Mouse (Mus musculus): Measurements from ENCODE around the gene Emc6.

Emc6 gene
- long read RNA-seq, experiment 1, transcript Emc6-201 (2 exons, 1,332 nt), result major isoform, 64 of 71 reads
- long read RNA-seq, experiment 1, partial matches to known transcripts, result 0 of 71 reads
- long read RNA-seq, experiment 1, other reads (novel, unspliced or antisense), result 5 of 71 reads
- long read RNA-seq, experiment 2, transcript Emc6-201 (2 exons, 1,332 nt), result major isoform, 62 of 71 reads
- long read RNA-seq, experiment 2, partial matches to known transcripts, result 0 of 71 reads
- long read RNA-seq, experiment 2, other reads (novel, unspliced or antisense), result 9 of 71 reads

GRCm38 (mm10) chr11:73176608-73177508 lies at the start of gene Emc6, which contains the start of gene Tax1bp3:
Gene Emc6, minus strand, starts transcription at chr11:73177037.
Gene Tax1bp3, plus strand, starts transcription at chr11:73177083.
- intact Hi-C loops (cut with DNase I), result loop anchor here (5.0 kb wide), 1 partner anchor 40 kb away; the partner anchor contains the start of gene Haspin

GRCm38 (mm10) chr11:73225856-73226255 lies 49.0 kb upstream of the Emc6 start:
- intact Hi-C loops (cut with DNase I), result loop anchor here (10.0 kb wide), 1 partner anchor 1149 kb away; no protein-coding TSS in a partner anchor

GRCm38 (mm10) chr11:73223966-73224365 lies 47.1 kb upstream of the Emc6 start:
- intact Hi-C loops (cut with DNase I), result loop anchor here (10.0 kb wide), 1 partner anchor 1151 kb away; no protein-coding TSS in a partner anchor

- intact Hi-C loops (cut with DNase I), result loop anchor here (10.0 kb wide), 1 partner anchor 1152 kb away; no protein-coding TSS in a partner anchor
Observed at GRCm38 (mm10) chr11:73222846-73223245, 46.0 kb upstream of the Emc6 start.

GRCm38 (mm10) chr11:73220651-73221050 lies 43.8 kb upstream of the Emc6 start:
- intact Hi-C loops (cut with DNase I), result loop anchor here (10.0 kb wide), 1 partner anchor 1154 kb away; no protein-coding TSS in a partner anchor

- intact Hi-C loops (cut with DNase I), result loop anchor here (10.0 kb wide), 1 partner anchor 1155 kb away; no protein-coding TSS in a partner anchor
Observed at GRCm38 (mm10) chr11:73219671-73220070, 42.8 kb upstream of the Emc6 start.

- intact Hi-C loops (cut with DNase I), result no loop called here
Observed at GRCm38 (mm10) chr11:73213956-73214355, 37.1 kb upstream of the Emc6 start.

- intact Hi-C loops (cut with DNase I), result no loop called here
Observed at GRCm38 (mm10) chr11:73207621-73208020, 30.8 kb upstream of the Emc6 start.

GRCm38 (mm10) chr11:73205194-73205593 lies 28.4 kb upstream of the Emc6 start:
- intact Hi-C loops (cut with DNase I), result no loop called here

- intact Hi-C loops (cut with DNase I), result no loop called here
Observed at GRCm38 (mm10) chr11:73203895-73204294, 27.1 kb upstream of the Emc6 start.

- intact Hi-C loops (cut with DNase I), result no loop called here
Observed at GRCm38 (mm10) chr11:73201597-73201996, 24.8 kb upstream of the Emc6 start.

GRCm38 (mm10) chr11:73201021-73201420 lies 24.2 kb upstream of the Emc6 start:
- intact Hi-C loops (cut with DNase I), result no loop called here

GRCm38 (mm10) chr11:73199879-73200278 lies 23.0 kb upstream of the Emc6 start:
- intact Hi-C loops (cut with DNase I), result no loop called here

GRCm38 (mm10) chr11:73199230-73199712 lies 22.4 kb upstream of the Emc6 start, which contains the start of gene Shpk:
Gene Shpk, plus strand, starts transcription at chr11:73199460.
- intact Hi-C loops (cut with DNase I), result no loop called here

GRCm38 (mm10) chr11:73198603-73199229 lies 21.9 kb upstream of the Emc6 start, which contains the start of gene Ctns:
Gene Ctns, minus strand, starts transcription at chr11:73199042.
- intact Hi-C loops (cut with DNase I), result no loop called here

- intact Hi-C loops (cut with DNase I), result no loop called here
Observed at GRCm38 (mm10) chr11:73198190-73198589, 21.4 kb upstream of the Emc6 start.

- intact Hi-C loops (cut with DNase I), result no loop called here
Observed at GRCm38 (mm10) chr11:73194444-73194843, 17.6 kb upstream of the Emc6 start.

GRCm38 (mm10) chr11:73193047-73193446 lies 16.2 kb upstream of the Emc6 start:
- intact Hi-C loops (cut with DNase I), result no loop called here

GRCm38 (mm10) chr11:73187231-73187630 lies 10.4 kb upstream of the Emc6 start:
- intact Hi-C loops (cut with DNase I), result no loop called here

- intact Hi-C loops (cut with DNase I), result no loop called here
Observed at GRCm38 (mm10) chr11:73185872-73186615, 9.2 kb upstream of the Emc6 start.

All from adrenal gland (tissue).